Comparison of ENCODE assay signal across 9 mouse cellular contexts in genomic region chr11:75619133-75619532, GRCm38 (mm10). TPM values are rescaled to one million over a fixed set of nuclear protein-coding genes. Genes with fewer than 3 reads are reported as not detected.
DNase-seq lines count a peak whose midpoint lies in the region; ATAC-seq and TF ChIP-seq lines count a peak whose summit lies in the region.
"Had no signal": no experiment of that assay in that cellular context is flagged by ENCODE, and none has a peak within 500 bp of the region (broad histone marks: within the 10 kb centered on the region; RNA-seq: fewer than 3 reads in every experiment).

No protein-coding gene starts in this region.

- no peak overlapping the region for H3K27ac ChIP-seq in embryonic facial prominence, embryonic 11.5 days (replicated peaks; ENCODE audit: low read depth, low read length)
- no peak overlapping the region for H3K27ac ChIP-seq in embryonic facial prominence, embryonic 10.5 days (replicated peaks)
- no peak overlapping the region for H3K27ac ChIP-seq in cortical plate, adult 2 months (ENCODE audit: insufficient read depth, low read length)

- ATAC-seq in embryonic facial prominence, embryonic 11.5 days (replicated peaks; ENCODE audit: insufficient number of reproducible peaks, low FRiP score, low TSS enrichment, low read depth) = no peak
- ATAC-seq in activated CD4-positive, CD25-positive, alpha-beta regulatory T cell, adult 4 months = no peak

- no peaks in the 10 kb centered on the region for H3K4me1 ChIP-seq in embryonic facial prominence, embryonic 11.5 days (ENCODE audit: control insufficient read depth, insufficient read depth, low read length)
- H3K4me1 ChIP-seq in embryonic facial prominence, embryonic 10.5 days = no peaks in the 10 kb centered on the region
- H3K4me1 ChIP-seq in lung, adult 2 months (ENCODE audit: control insufficient read depth, insufficient read depth, low read length) = peaks cover 24% of the 10 kb centered on the region
- H3K4me1 ChIP-seq in cortical plate, adult 2 months (ENCODE audit: control insufficient read depth, insufficient read depth, low read length) = peaks cover 8% of the 10 kb centered on the region; the same call in 1 of the 2 replicates

- WGBS in embryonic facial prominence, embryonic 11.5 days = 79% methylated on average over 5 of the region's 5 CpGs
- 85% methylated on average over 5 of the region's 5 CpGs for WGBS in embryonic facial prominence, embryonic 10.5 days
- WGBS in lung, adult 2 months = 59% methylated on average over 5 of the region's 5 CpGs

- no peak overlapping the region for H3K4me3 ChIP-seq in embryonic facial prominence, embryonic 11.5 days (ENCODE audit: low read depth, low read length)
- no peak overlapping the region for H3K4me3 ChIP-seq in embryonic facial prominence, embryonic 10.5 days
- no peak overlapping the region for H3K4me3 ChIP-seq in lung, adult 2 months (replicated peaks; ENCODE audit: extremely low read depth, low read depth, low read length)
- no peak overlapping the region for H3K4me3 ChIP-seq in cortical plate, adult 2 months (ENCODE audit: insufficient read depth, low read length)

- H3K9me3 ChIP-seq in embryonic facial prominence, embryonic 11.5 days (replicated peaks; ENCODE audit: control insufficient read depth, low read length) = no peaks in the 10 kb centered on the region
- no peaks in the 10 kb centered on the region for H3K9me3 ChIP-seq in embryonic facial prominence, embryonic 10.5 days

- no peak overlapping the region for H3K9ac ChIP-seq in embryonic facial prominence, embryonic 11.5 days (replicated peaks; ENCODE audit: low read length)

- H3K4me2 ChIP-seq in embryonic facial prominence, embryonic 11.5 days (ENCODE audit: low read depth, low read length) = no peak overlapping the region

- DNase-seq in embryonic facial prominence, embryonic 11.5 days (ENCODE audit: low spot score) = peak; percentile 10
- no peak for DNase-seq in embryonic facial prominence, embryonic 10.5 days (ENCODE audit: low spot score)
- no peak for DNase-seq in lung, adult 2 months
- no peak for DNase-seq in lung, postnatal 36 days
- DNase-seq in testis, postnatal 10 days (ENCODE audit: low spot score) = peak; percentile 56
- DNase-seq in right cerebral cortex, adult 2 months (ENCODE audit: low spot score in 2 of 2) = no peak
- DNase-seq: cerebellum, adult 9-11 months had no signal

- no peaks in the 10 kb centered on the region for H3K27me3 ChIP-seq in embryonic facial prominence, embryonic 11.5 days (ENCODE audit: control insufficient read depth, insufficient read depth, low read length)
- no peaks in the 10 kb centered on the region for H3K27me3 ChIP-seq in embryonic facial prominence, embryonic 10.5 days (replicated peaks; ENCODE audit: low read depth, poor library complexity, severe bottlenecking)

- H3K36me3 ChIP-seq in embryonic facial prominence, embryonic 11.5 days (replicated peaks; ENCODE audit: control insufficient read depth, insufficient read depth, low read depth, low read length) = no peaks in the 10 kb centered on the region; the same call in 1 of the 2 replicates
- H3K36me3 ChIP-seq in embryonic facial prominence, embryonic 10.5 days (replicated peaks) = peaks cover 87% of the 10 kb centered on the region

- TF ChIP-seq POLR2A in lung, adult 2 months (IDR thresholded peaks at IDR 0.05; ENCODE audit: borderline replicate concordance, extremely low read depth, low read depth, low read length) = no peak
- no peak for TF ChIP-seq POLR2A in cortical plate, adult 2 months (IDR thresholded peaks at IDR 0.05; ENCODE audit: extremely low read depth, insufficient read depth, low read length)

- TF ChIP-seq CTCF in lung, adult 2 months (IDR thresholded peaks at IDR 0.05; ENCODE audit: insufficient read depth, low read length) = peak; percentile 62
- TF ChIP-seq CTCF in cortical plate, adult 2 months (IDR thresholded peaks at IDR 0.05; ENCODE audit: extremely low read depth, insufficient read depth, low read length) = peak; percentile 32; the same call in 1 of the 2 replicates

RNA-seq across cellular contexts. Expression of gene Inpp5k, which starts 11.7 kb away (rescaled TPM):
- polyA plus RNA-seq in embryonic facial prominence, embryonic 11.5 days (2014; fragmentation: Nextera tagmentation; extraction: Ambion mirVana) = 17.3 and 21.9 TPM in 2 replicates
- 16.5 and 19.0 TPM in 2 replicates for polyA plus RNA-seq in embryonic facial prominence, embryonic 10.5 days (2016; fragmentation: Nextera tagmentation; extraction: Ambion mirVana)
- polyA plus RNA-seq in lung, adult 2 months (2012; rRNA removed) = 96.6 and 130 TPM in 2 replicates
- 66.1 and 68.9 TPM in 2 replicates for polyA plus RNA-seq in cortical plate, adult 2 months (2012; rRNA removed)
- polyA plus RNA-seq in activated CD4-positive, CD25-positive, alpha-beta regulatory T cell, adult 4 months (2017; shearing (Covaris generic)) = 100 to 1,000 TPM; 109 to 120 TPM

RNA-seq across cellular contexts. Expression of gene Myo1c, which starts 31.2 kb away (rescaled TPM):
- 14.1 and 14.5 TPM in 2 replicates for polyA plus RNA-seq in embryonic facial prominence, embryonic 11.5 days (2014; fragmentation: Nextera tagmentation; extraction: Ambion mirVana)
- polyA plus RNA-seq in embryonic facial prominence, embryonic 10.5 days (2016; fragmentation: Nextera tagmentation; extraction: Ambion mirVana) = 19.3 and 22.3 TPM in 2 replicates
- 216 and 256 TPM in 2 replicates for polyA plus RNA-seq in lung, adult 2 months (2012; rRNA removed)
- 17.7 and 19.0 TPM in 2 replicates for polyA plus RNA-seq in cortical plate, adult 2 months (2012; rRNA removed)
- 10 to 100 TPM; 15.7 to 25.1 TPM for polyA plus RNA-seq in activated CD4-positive, CD25-positive, alpha-beta regulatory T cell, adult 4 months (2017; shearing (Covaris generic))

RNA-seq across cellular contexts. Expression of gene Pitpna, which starts 31.2 kb away (rescaled TPM):
- polyA plus RNA-seq in embryonic facial prominence, embryonic 11.5 days (2014; fragmentation: Nextera tagmentation; extraction: Ambion mirVana) = 83.0 and 84.2 TPM in 2 replicates
- 61.5 TPM in 2 replicates for polyA plus RNA-seq in embryonic facial prominence, embryonic 10.5 days (2016; fragmentation: Nextera tagmentation; extraction: Ambion mirVana)
- 56.1 and 70.4 TPM in 2 replicates for polyA plus RNA-seq in lung, adult 2 months (2012; rRNA removed)
- 259 TPM in 2 replicates for polyA plus RNA-seq in cortical plate, adult 2 months (2012; rRNA removed)
- polyA plus RNA-seq in activated CD4-positive, CD25-positive, alpha-beta regulatory T cell, adult 4 months (2017; shearing (Covaris generic)) = 10 to 100 TPM; 24.3 to 47.6 TPM

RNA-seq across cellular contexts. Expression of gene Crk, which starts 59.9 kb away (rescaled TPM):
- 118 and 119 TPM in 2 replicates for polyA plus RNA-seq in embryonic facial prominence, embryonic 11.5 days (2014; fragmentation: Nextera tagmentation; extraction: Ambion mirVana)
- polyA plus RNA-seq in embryonic facial prominence, embryonic 10.5 days (2016; fragmentation: Nextera tagmentation; extraction: Ambion mirVana) = 112 and 114 TPM in 2 replicates
- 49.5 and 140 TPM in 2 replicates for polyA plus RNA-seq in lung, adult 2 months (2012; rRNA removed)
- 80.5 and 82.5 TPM in 2 replicates for polyA plus RNA-seq in cortical plate, adult 2 months (2012; rRNA removed)
- polyA plus RNA-seq in activated CD4-positive, CD25-positive, alpha-beta regulatory T cell, adult 4 months (2017; shearing (Covaris generic)) = 10 to 100 TPM; 12.0 to 13.8 TPM

Comparison
In these comparisons a context has a peak if more than half of its experiments do, and no peak if none do; other contexts are left out.
1. DNase-seq: peak in embryonic facial prominence, embryonic 11.5 days (single experiment) and testis, postnatal 10 days (single experiment); none in embryonic facial prominence, embryonic 10.5 days (single experiment), lung, adult 2 months (single experiment), lung, postnatal 36 days (single experiment) and right cerebral cortex, adult 2 months (0 of 2).